Mouse (Mus musculus) kidney, postnatal 0 days (tissue): ENCODE measurements around the gene Poglut1. TPM values are rescaled to one million over a fixed set of nuclear protein-coding genes. Genes with fewer than 3 reads are reported as not detected.

Experiments used
- ATAC-seq: fragments of 200-750 bp; cut with Nextera tagmentation; replicated peaks from 2 replicates; pipeline ENCODE4 v1.8.0; 2017; ENCODE audit warnings: low read depth, moderate number of reproducible peaks, moderate TSS enrichment, moderate library complexity; ENCODE audit not compliant: low FRiP score
- DNase-seq: peaks from one replicate; pipeline ENCODE4 v3.0.0-alpha.2; 2016; ENCODE audit warnings: low spot score
- H3K27ac ChIP-seq: fragments of 300-500 bp; sonication (generic); 2 replicates; pipeline ENCODE4 v1.5.1; 2014; ENCODE audit warnings: mild to moderate bottlenecking
- H3K27me3 ChIP-seq: fragments of 300-500 bp; sonication (generic); 2 replicates; pipeline ENCODE4 v1.6.1; 2014; ENCODE audit warnings: low read length, mixed read lengths; ENCODE audit not compliant: insufficient read depth
- H3K36me3 ChIP-seq: fragments of 300-500 bp; sonication (generic); 2 replicates; pipeline ENCODE4 v1.6.1; 2014; ENCODE audit warnings: low read length, mixed read lengths; ENCODE audit not compliant: insufficient read depth
- H3K4me1 ChIP-seq: fragments of 300-500 bp; sonication (generic); replicated peaks from 2 replicates; pipeline ENCODE4 v1.6.1; 2014; ENCODE audit warnings: antibody characterized with exemption, low read length, mixed read lengths; ENCODE audit not compliant: insufficient read depth
- H3K4me2 ChIP-seq: fragments of 300-500 bp; sonication (generic); 2 replicates; pipeline ENCODE4 v1.6.1; 2014; ENCODE audit warnings: mild to moderate bottlenecking, low read length, moderate library complexity, mixed read lengths
- H3K4me3 ChIP-seq: fragments of 300-500 bp; sonication (generic); replicated peaks from 2 replicates; pipeline ENCODE4 v1.5.1; 2014; ENCODE audit warnings: low read depth, low read length
- H3K9ac ChIP-seq: fragments of 300-500 bp; sonication (generic); 2 replicates; pipeline ENCODE4 v1.6.1; 2014; ENCODE audit warnings: low read depth, low read length
- H3K9me3 ChIP-seq: fragments of 300-500 bp; sonication (generic); replicated peaks from 2 replicates; pipeline ENCODE4 v1.6.1; 2016; ENCODE audit warnings: low read length, inconsistent platforms, mixed read lengths
- CTCF ChIP-seq: IDR thresholded peaks from 2 replicates; pipeline ENCODE4 v1.5.1; 2016; ENCODE audit warnings: antibody characterized with exemption, low read depth, mild to moderate bottlenecking, moderate library complexity
- WGBS: fragments of 180-500 bp; shearing (Covaris S2); extraction: QIAGEN DNeasy Blood & Tissue Kit; methylation state at CpG from one replicate; pipeline ENCODE4 v1.1.7; 2014; 5-methylcytosine and 5-hydroxymethylcytosine counted together
- polyA plus RNA-seq: library from polyadenylated mRNA; unstranded; fragments of >200 nt; fragmentation: Nextera tagmentation; extraction: Ambion mirVana; gene quantifications from 2 replicates; pipeline ENCODE4 v1.2.1, GENCODE M21; 2015

The Poglut1 gene
- polyA plus RNA-seq, 1 experiment from 2014 or later, result 43.2 TPM

DNA sequence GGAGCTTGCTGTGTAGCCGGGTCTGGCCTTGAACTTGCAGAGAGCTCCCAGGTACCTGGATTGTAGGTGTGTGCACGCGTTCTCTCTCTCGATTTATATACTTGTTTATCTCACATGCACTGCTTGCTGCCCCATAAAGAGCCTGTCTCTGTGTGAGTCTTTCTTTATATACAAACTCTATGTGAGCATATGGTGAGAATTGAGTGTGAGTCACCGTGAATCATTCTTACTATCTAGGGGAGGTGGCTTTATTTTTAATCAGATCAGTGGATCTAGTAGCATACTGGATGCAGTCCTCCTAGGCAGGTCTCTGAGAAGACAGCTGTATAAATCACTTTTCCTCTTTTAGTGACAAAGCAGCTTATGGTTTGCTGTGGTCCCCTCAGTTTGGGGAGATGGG is 18.1 kb upstream of the Poglut1 start:
- Histone ChIP-seq H3K36me3 (peaks cover 28% of the 10 kb centered on the region), H3K4me2 (no peak overlapping the region), H3K4me1 (peaks cover 5% of the 10 kb centered on the region; the same call in 1 of the 2 replicates), H3K9me3 (no peaks in the 10 kb centered on the region), H3K27me3 (no peaks in the 10 kb centered on the region), H3K27ac (no peak overlapping the region), H3K9ac (no peak overlapping the region), H3K4me3 (no peak overlapping the region)
- DNase-seq (no peak), ATAC-seq (no peak)
- WGBS, result 93% methylated on average over 5 of the region's 5 CpGs
- no peak for TF ChIP-seq CTCF

DNA sequence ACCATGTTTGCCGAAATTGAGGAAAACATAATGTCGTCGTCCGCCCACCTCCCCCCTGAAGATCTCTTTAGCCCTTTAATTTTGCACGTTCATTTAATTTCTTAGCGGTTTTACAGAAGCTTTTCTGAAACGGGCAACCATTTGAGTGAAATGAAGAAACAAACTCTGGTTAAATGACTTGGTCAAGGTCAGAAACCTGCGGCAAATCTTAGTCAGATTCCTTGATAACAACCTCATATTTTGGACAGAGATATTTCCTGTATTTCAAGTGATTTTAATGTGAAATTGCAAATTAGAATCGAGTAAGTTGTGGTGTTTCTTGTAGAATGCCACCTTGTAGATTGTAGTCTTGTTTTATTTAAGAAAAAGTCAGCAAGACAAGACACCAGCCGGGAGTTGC is 13.5 kb upstream of the Poglut1 start:
- H3K9me3 ChIP-seq, result no peaks in the 10 kb centered on the region
- DNase-seq (no peak), ATAC-seq (no peak)
- H3K9ac ChIP-seq, result peak overlapping the region; percentile 88
- H3K4me2 ChIP-seq, result peak overlapping the region; percentile 67
- H3K36me3 ChIP-seq, result peaks cover 8% of the 10 kb centered on the region; the same call in 1 of the 2 replicates
- peaks cover 5% of the 10 kb centered on the region; the same call in 1 of the 2 replicates for H3K4me1 ChIP-seq
- H3K27me3 ChIP-seq, result no peaks in the 10 kb centered on the region
- WGBS, result 23% methylated on average over 10 of the region's 10 CpGs
- H3K4me3 ChIP-seq, result peak overlapping the region; percentile 95
- TF ChIP-seq CTCF, result no peak
- no peak overlapping the region for H3K27ac ChIP-seq

DNA sequence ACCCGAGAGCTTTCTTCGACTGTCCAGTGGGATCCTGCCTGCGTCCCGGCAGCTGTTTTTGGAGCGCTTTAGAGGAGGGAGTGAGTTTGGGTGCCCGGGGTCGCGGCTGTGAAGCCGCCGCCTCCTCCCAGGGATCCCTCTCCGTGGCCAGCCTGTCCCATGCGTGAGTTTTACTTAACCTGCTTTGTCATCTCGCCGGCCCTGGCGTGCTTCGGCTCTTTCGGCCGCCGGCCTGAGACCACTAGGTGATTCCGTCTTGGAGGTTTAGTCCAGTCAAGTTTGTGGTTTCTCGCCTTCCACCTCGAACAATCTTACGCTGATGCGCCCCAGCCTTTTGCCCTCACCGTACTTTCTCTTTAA is 12.9 kb upstream of the Poglut1 start:
- DNase-seq (peak; percentile 40), ATAC-seq (no peak; the same call in 1 of the 2 replicates)
- Histone ChIP-seq H3K27me3 (no peaks in the 10 kb centered on the region), H3K9me3 (no peaks in the 10 kb centered on the region), H3K27ac (peak overlapping the region; percentile 73), H3K4me2 (peak overlapping the region; percentile 67), H3K4me3 (peak overlapping the region; percentile 95), H3K36me3 (peaks cover 4% of the 10 kb centered on the region; the same call in 1 of the 2 replicates), H3K9ac (peak overlapping the region; percentile 88), H3K4me1 (peaks cover 5% of the 10 kb centered on the region; the same call in 1 of the 2 replicates)
- WGBS, result 0% methylated on average over 25 of the region's 25 CpGs
- no peak for TF ChIP-seq CTCF

DNA sequence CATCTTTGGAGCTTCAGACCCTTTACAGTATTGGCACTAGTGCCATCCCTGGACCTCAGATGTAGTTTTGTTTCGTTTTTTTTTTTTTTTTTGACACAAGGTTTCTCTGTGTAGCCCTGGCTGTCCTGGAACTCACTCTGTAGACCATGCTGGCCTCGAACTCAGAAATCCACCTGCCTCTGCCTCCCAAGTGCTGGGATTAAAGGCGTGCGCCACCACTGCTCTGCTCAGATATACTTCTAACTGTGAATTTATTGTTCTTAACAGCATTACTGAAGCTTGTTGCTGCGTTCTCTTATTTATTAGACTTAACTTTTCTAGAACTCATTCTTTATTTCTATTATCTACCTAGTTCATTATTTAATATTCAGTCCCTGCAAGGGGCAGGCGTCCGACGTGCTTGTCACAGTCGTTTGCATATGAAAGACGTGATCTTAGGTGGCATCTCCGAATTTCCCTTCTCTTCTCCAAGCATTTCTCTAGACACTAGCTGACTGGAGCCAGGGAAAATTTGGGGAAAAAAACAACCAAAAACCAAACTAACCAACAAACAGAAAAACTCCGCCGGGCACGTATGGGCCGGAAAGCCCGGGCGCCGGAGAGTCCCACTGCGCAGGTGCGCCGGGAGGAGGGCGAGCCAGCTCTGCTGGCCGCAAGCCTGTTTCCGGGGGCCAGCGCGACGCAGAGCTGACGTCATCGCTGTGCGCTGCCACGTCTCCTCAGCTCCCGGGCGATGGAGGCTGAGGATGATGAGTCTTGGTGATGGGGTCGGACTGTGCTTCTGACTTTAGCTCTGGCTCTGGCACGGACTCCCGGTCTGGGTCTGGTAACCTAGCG is 12.3 kb upstream of the Poglut1 start:
- Histone ChIP-seq H3K4me1 (peaks cover 5% of the 10 kb centered on the region; the same call in 1 of the 2 replicates), H3K27ac (peak overlapping the region; percentile 73), H3K9ac (peak overlapping the region; percentile 88), H3K9me3 (no peaks in the 10 kb centered on the region), H3K4me3 (peak overlapping the region; percentile 95), H3K36me3 (no peaks in the 10 kb centered on the region), H3K27me3 (no peaks in the 10 kb centered on the region), H3K4me2 (peak overlapping the region; percentile 67)
- peak; percentile 95 for DNase-seq
- peak; percentile 97 for ATAC-seq
- no peak for TF ChIP-seq CTCF
- 8% methylated on average over 37 of the region's 37 CpGs for WGBS

DNA sequence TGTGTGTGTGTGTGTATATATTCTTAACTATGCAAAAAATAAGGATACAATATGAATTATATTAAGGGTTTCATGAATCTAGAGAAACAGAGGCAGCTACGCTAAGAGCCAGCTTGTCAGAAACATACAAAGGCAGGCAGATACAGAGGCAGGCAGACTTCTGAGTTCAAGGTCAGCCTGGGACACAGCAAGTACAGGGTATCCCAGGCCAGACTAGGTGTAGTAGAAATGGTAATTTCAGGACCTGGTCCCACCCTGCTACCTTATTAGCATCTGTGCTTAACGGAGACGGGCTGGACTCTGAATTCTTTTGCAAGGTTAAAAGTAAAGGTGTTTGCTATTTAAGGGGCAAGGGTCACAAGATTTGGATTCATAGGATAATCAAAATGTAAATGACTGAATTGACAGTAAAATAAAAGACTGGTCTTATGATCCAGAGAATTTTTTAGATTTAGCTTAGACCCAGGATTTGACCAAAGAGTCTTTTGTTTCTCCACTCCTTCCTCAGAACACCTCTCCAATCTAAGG is 8.2 kb upstream of the Poglut1 start, which contains the start of gene Tmem39a:
Tmem39a (plus strand) TSS at position 478 of the 528 bp plus-strand sequence.
- no peaks in the 10 kb centered on the region for H3K9me3 ChIP-seq
- no peak within 1 kb of the TSS for H3K27ac ChIP-seq
- H3K36me3 ChIP-seq, result no peaks in the 10 kb centered on the region
- H3K4me1 ChIP-seq, result no peaks in the 10 kb centered on the region
- H3K4me3 ChIP-seq, result no peak within 1 kb of the TSS
- TF ChIP-seq CTCF, result no peak
- no peak for ATAC-seq
- H3K9ac ChIP-seq, result no peak within 1 kb of the TSS
- no peak within 1 kb of the TSS for H3K4me2 ChIP-seq
- DNase-seq, result no peak
- H3K27me3 ChIP-seq, result no peaks in the 10 kb centered on the region
- WGBS, result 74% methylated on average over 3 of the region's 3 CpGs

DNA sequence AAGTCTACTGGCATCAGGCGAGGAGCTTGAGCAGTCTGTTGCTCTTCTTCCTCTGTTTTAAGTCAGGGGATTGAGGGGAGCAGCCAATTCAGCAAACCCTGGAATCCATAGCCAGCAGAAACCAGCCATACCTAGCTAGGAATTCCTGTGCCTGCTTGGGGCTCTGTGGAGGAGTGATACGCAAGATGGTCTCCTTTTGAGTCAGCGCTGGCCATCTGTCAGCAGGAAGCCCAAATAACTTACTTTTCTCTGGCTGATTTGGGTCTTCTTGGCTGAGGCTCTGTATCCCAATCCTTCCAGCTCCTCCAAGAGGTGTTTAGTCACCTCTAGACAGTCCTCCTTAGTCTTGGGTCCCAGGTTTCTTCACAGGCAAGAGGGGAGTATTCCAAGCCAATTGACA is 5.9 kb upstream of the Poglut1 start:
- Histone ChIP-seq H3K9me3 (no peaks in the 10 kb centered on the region), H3K4me2 (no peak overlapping the region), H3K27ac (no peak overlapping the region), H3K4me1 (no peaks in the 10 kb centered on the region), H3K9ac (no peak overlapping the region), H3K27me3 (no peaks in the 10 kb centered on the region), H3K36me3 (no peaks in the 10 kb centered on the region), H3K4me3 (no peak overlapping the region)
- no peak for TF ChIP-seq CTCF
- WGBS, result 82% methylated on average over 3 of the region's 3 CpGs
- DNase-seq (no peak), ATAC-seq (no peak)
